Mouse (Mus musculus): Measurements from ENCODE around the gene Ccdc154. TPM values are rescaled to one million over a fixed set of nuclear protein-coding genes. Genes with fewer than 3 reads are reported as not detected.

The Ccdc154 gene
- total and polyA plus RNA-seq, 3 experiments = 0.12 to 0.19 TPM; not detected in 1

- no peak for DNase-seq (ENCODE audit: low read depth, low spot score)
- Histone ChIP-seq H3K27me3 (ENCODE audit: control insufficient read depth in 1 of 2, insufficient read depth in 2 of 2, low read length in 2 of 2) (no peaks in the 10 kb centered on the region), H3K4me1 (ENCODE audit: control insufficient read depth in 1 of 2, insufficient read depth in 2 of 2, low read length in 2 of 2) (peaks cover 0 to 10% of the 10 kb centered on the region in 2 experiments; a peak in 2 of 4 replicates), H3K79me2 (ENCODE audit: control insufficient read depth, insufficient read depth, low read length, poor library complexity) (peaks cover 18% of the 10 kb centered on the region), H3K4me3 (ENCODE audit: control insufficient read depth in 1 of 2, insufficient read depth in 1 of 2, low read depth in 2 of 2, low read length in 2 of 2) (no peak overlapping the region), H3K9ac (ENCODE audit: control insufficient read depth, low read depth, low read length, poor library complexity, severe bottlenecking) (no peak overlapping the region), H3K36me3 (ENCODE audit: control insufficient read depth in 1 of 2, insufficient read depth in 2 of 2, low read length in 2 of 2) (peaks cover 0 to 6% of the 10 kb centered on the region in 2 experiments; a peak in 2 of 4 replicates), H3K9me3 (replicated peaks; ENCODE audit: insufficient read depth, low read length) (no peaks in the 10 kb centered on the region), H3K27ac (ENCODE audit: control insufficient read depth, low read depth, low read length) (no peak overlapping the region)
- no peak for TF ChIP-seq SIN3A (IDR thresholded peaks at IDR 0.05; ENCODE audit: low read length)
These were observed 23.5 kb upstream of the Ccdc154 start for GRCm38 (mm10) chr17:25138803-25139202.

- peaks cover 10% of the 10 kb centered on the region for H3K79me2 ChIP-seq (ENCODE audit: control insufficient read depth, insufficient read depth, low read length, poor library complexity)
These were observed 22.3 kb upstream of the Ccdc154 start for GRCm38 (mm10) chr17:25139960-25140359.

GRCm38 (mm10) chr17:25163387-25163786, 1.1 kb downstream of the Ccdc154 start:
- H3K27ac ChIP-seq (ENCODE audit: control insufficient read depth, low read depth, low read length) = no peak overlapping the region
- H3K27me3 ChIP-seq (ENCODE audit: control insufficient read depth in 1 of 2, insufficient read depth in 2 of 2, low read length in 2 of 2) = no peaks in the 10 kb centered on the region
- TF ChIP-seq MAFK (IDR thresholded peaks at IDR 0.05; ENCODE audit: borderline replicate concordance, low read depth, low read length) (no peak), ELF1 (IDR thresholded peaks at IDR 0.05; ENCODE audit: low read depth, low read length) (no peak), RAD21 (IDR thresholded peaks at IDR 0.05; ENCODE audit: low read depth, low read length) (no peak), CHD1 (IDR thresholded peaks at IDR 0.05; ENCODE audit: low read depth, low read length) (no peak), ZKSCAN1 (IDR thresholded peaks at IDR 0.05; ENCODE audit: low read depth, low read length) (no peak), MYC (IDR thresholded peaks at IDR 0.05; ENCODE audit: low read depth, low read length) (no peak), RCOR1 (IDR thresholded peaks at IDR 0.05; ENCODE audit: low read depth, low read length) (no peak), ZC3H11A (IDR thresholded peaks at IDR 0.05; ENCODE audit: low read depth, low read length) (no peak), SMC3 (IDR thresholded peaks at IDR 0.05; ENCODE audit: low read depth, low read length) (no peak), ZMIZ1 (IDR thresholded peaks at IDR 0.05; ENCODE audit: low read depth, low read length) (no peak), POLR2AphosphoS2 (IDR thresholded peaks at IDR 0.05; ENCODE audit: low read length) (no peak), POLR2A (IDR thresholded peaks at IDR 0.05; ENCODE audit: control insufficient read depth in 1 of 2, insufficient read depth in 1 of 2, low read depth in 1 of 2, low read length in 2 of 2, poor library complexity in 1 of 2) (no peak), KAT2A (conservative IDR thresholded peaks at IDR 0.05; ENCODE audit: low read depth, low read length) (no peak), UBTF (IDR thresholded peaks at IDR 0.05; ENCODE audit: borderline replicate concordance, insufficient read depth, low read depth, low read length) (no peak), USF1 (IDR thresholded peaks at IDR 0.05; ENCODE audit: low read depth, low read length) (no peak), MEF2A (IDR thresholded peaks at IDR 0.05; ENCODE audit: extremely low read depth, insufficient replicate concordance, low read depth, low read length, poor library complexity, severe bottlenecking) (no peak)
- no peaks in the 10 kb centered on the region for H3K36me3 ChIP-seq (ENCODE audit: control insufficient read depth in 1 of 2, insufficient read depth in 2 of 2, low read length in 2 of 2)
- no peak overlapping the region for H3K9ac ChIP-seq (ENCODE audit: control insufficient read depth, low read depth, low read length, poor library complexity, severe bottlenecking)
- H3K4me1 ChIP-seq (ENCODE audit: control insufficient read depth in 1 of 2, insufficient read depth in 2 of 2, low read length in 2 of 2) = 0 out of 4 replicates have a peak, but pooled peaks cover 0 to 4% of the 10 kb centered on the region in 2 experiments
- no peak for DNase-seq (ENCODE audit: low read depth, low spot score)
- H3K4me3 ChIP-seq (ENCODE audit: control insufficient read depth in 1 of 2, insufficient read depth in 1 of 2, low read depth in 2 of 2, low read length in 2 of 2) = no peak overlapping the region
- H3K9me3 ChIP-seq (replicated peaks; ENCODE audit: insufficient read depth, low read length) = no peaks in the 10 kb centered on the region
- no peaks in the 10 kb centered on the region for H3K79me2 ChIP-seq (ENCODE audit: control insufficient read depth, insufficient read depth, low read length, poor library complexity)

More at GRCm38 (mm10) chr17:25139960-25140359, 22.3 kb upstream of the Ccdc154 start:
- Histone ChIP-seq H3K27ac (ENCODE audit: control insufficient read depth, low read depth, low read length) (no peak overlapping the region), H3K9me3 (replicated peaks; ENCODE audit: insufficient read depth, low read length) (no peaks in the 10 kb centered on the region), H3K27me3 (ENCODE audit: control insufficient read depth in 1 of 2, insufficient read depth in 2 of 2, low read length in 2 of 2) (no peaks in the 10 kb centered on the region), H3K36me3 (ENCODE audit: control insufficient read depth in 1 of 2, insufficient read depth in 2 of 2, low read length in 2 of 2) (no peaks in the 10 kb centered on the region), H3K4me1 (ENCODE audit: control insufficient read depth in 1 of 2, insufficient read depth in 2 of 2, low read length in 2 of 2) (no peaks in the 10 kb centered on the region), H3K4me3 (ENCODE audit: control insufficient read depth in 1 of 2, insufficient read depth in 1 of 2, low read depth in 2 of 2, low read length in 2 of 2) (no peak overlapping the region), H3K9ac (ENCODE audit: control insufficient read depth, low read depth, low read length, poor library complexity, severe bottlenecking) (no peak overlapping the region)
- DNase-seq (ENCODE audit: low read depth, low spot score) = no peak
- no peak for TF ChIP-seq CHD2 (IDR thresholded peaks at IDR 0.05; ENCODE audit: low read length)
- TF ChIP-seq MXI1 (IDR thresholded peaks at IDR 0.05; ENCODE audit: low read depth, low read length) = no peak
- TF ChIP-seq TBP (IDR thresholded peaks at IDR 0.05; ENCODE audit: low read depth, low read length) = no peak
- TF ChIP-seq TAL1 (IDR thresholded peaks at IDR 0.05; ENCODE audit: low read length) = no peak
- no peak for TF ChIP-seq HCFC1 (IDR thresholded peaks at IDR 0.05; ENCODE audit: low read depth, low read length)
- TF ChIP-seq RAD21 (IDR thresholded peaks at IDR 0.05; ENCODE audit: low read depth, low read length) = no peak
- no peak for TF ChIP-seq BHLHE40 (IDR thresholded peaks at IDR 0.05; ENCODE audit: borderline replicate concordance, low read depth, low read length)
- no peak for TF ChIP-seq CTCF (IDR thresholded peaks at IDR 0.05 in 2 of 3, conservative IDR thresholded peaks at IDR 0.05 in 1 of 3; ENCODE audit: control insufficient read depth in 1 of 3, insufficient read depth in 1 of 3, low read depth in 2 of 3, low read length in 3 of 3, poor library complexity in 1 of 3, severe bottlenecking in 1 of 3)
- no peak for TF ChIP-seq SIN3A (IDR thresholded peaks at IDR 0.05; ENCODE audit: low read length)
- no peak for TF ChIP-seq POLR2AphosphoS2 (IDR thresholded peaks at IDR 0.05; ENCODE audit: low read length)
- no peak for TF ChIP-seq ETS1 (IDR thresholded peaks at IDR 0.05; ENCODE audit: low read depth, low read length)
- no peak for TF ChIP-seq TCF12 (IDR thresholded peaks at IDR 0.05; ENCODE audit: low read depth, low read length)
